Mouse (Mus musculus) left cerebral cortex, adult 2 months (tissue): ENCODE results near the gene M6pr. TPM values are rescaled to one million over a fixed set of nuclear protein-coding genes. Genes with fewer than 3 reads are reported as not detected.

Source experiments
- DNase-seq, 2 experiments: peaks; one replicate each; pipeline ENCODE4 v3.0.0; 2021 to 2022; ENCODE audit warnings: low spot score in 2 of 2, mixed read lengths in 1 of 2; ENCODE audit errors: extremely low spot score in 1 of 2
- H3K27ac ChIP-seq: fragments of 200-600 bp; 2 replicates; pipeline ENCODE4 v1.8.1; 2022
- H3K4me3 ChIP-seq: fragments of 200-600 bp; 2 replicates; pipeline ENCODE4 v1.8.1; 2022
- CTCF ChIP-seq: fragments of 200-600 bp; IDR thresholded peaks from 2 replicates; pipeline ENCODE4 v1.8.1; 2022; ENCODE audit warnings: antibody characterized with exemption, mild to moderate bottlenecking, moderate library complexity
- intact Hi-C: fragments of 180-260 bp; cut with DNase I; formaldehyde crosslinking; loops from one replicate; pipeline ENCODE4 v1.15.1; 2025
- total RNA-seq, 2 experiments: library from RNA; stranded (reverse); gene quantifications; 2 replicates each; pipeline ENCODE4 v1.2.3; 2021

Gene M6pr
- total RNA-seq, 2 experiments from 2014 or later = 69.5 TPM

DNA sequence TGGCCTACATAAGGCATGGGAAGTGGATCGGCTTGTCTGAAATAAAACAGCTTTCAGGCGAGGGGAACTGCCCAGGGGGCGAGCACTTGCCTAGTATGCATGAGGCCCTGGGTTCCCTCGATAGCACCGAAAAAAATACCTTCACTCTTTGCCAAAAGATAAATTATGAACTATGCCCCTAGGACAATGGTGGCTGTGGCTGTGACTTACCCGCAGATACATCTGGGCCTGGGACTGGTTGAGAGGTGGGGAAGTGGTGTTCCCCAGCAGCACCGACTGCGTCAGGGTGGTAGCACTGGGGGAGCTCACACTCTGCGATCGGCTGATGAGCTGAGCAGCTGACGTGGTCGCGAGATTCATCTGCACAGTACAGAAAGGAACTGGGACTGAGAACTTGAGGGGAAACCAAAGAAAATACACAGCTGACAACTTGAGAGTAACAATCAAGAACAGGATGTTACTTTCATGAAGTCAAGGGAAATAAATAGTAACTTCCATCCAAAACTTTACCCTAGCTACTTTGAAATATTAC lies 24.6 kb downstream of the M6pr start:
- Histone ChIP-seq H3K27ac (no peak overlapping the region), H3K4me3 (no peak overlapping the region)
- intact Hi-C loops = loop anchor here (5.0 kb wide), 1 partner anchor 164 kb away; the partner anchor contains the start of gene Rimklb
- DNase-seq = no peak
- no peak for TF ChIP-seq CTCF

DNA sequence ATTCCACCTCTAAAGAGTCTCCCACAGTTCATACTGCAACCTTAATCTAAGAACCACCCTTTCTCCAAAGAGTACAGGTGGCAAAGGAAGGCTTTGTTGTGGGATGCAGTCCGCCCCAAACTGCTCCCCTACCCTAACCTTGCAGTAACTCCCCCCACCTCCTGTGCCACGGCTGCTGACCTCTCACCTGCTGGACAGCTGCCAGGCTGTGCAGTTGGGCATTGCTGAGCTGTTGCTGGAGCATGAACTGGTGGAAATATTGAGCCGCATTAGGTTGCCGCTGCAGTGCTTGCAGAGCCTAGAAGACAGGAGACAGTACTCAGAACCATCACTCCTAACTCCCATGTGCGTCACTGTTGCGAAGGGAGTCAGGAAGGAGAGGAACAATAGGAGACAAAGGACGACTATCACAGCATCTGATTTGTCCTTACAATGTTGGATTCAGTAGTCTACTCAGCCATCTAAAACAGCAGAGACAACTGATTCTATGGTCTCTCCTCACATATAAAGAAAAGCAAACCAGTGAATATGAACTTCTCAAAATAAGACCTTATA lies 26.3 kb downstream of the M6pr start:
- DNase-seq = no peak
- Histone ChIP-seq H3K27ac (0 out of 2 replicates have a peak overlapping the region, but pooled peaks have one; percentile 40), H3K4me3 (no peak overlapping the region)
- TF ChIP-seq CTCF = no peak
- intact Hi-C loops = loop anchor here (5.0 kb wide), 1 partner anchor 162 kb away; the partner anchor contains the start of gene Rimklb

DNA sequence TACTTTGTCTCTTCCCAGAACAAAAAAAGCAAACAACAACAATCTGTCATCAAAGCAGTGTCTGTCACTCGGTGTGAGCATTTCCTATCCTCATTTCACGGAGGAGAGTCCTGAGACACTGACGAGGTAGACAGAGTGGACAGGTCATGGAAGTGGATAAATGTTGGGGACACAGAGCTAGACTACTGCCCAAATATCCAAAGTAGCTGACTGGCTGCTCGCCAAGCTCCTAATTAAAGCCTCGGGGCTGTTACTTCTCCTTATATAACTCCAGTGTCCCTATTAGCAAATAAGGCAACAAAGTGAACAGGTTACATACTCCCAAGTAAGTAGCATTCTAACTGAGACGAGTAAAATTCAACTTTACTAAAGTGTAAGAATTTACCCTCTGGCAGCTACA lies 29.0 kb downstream of the M6pr start:
- H3K27ac ChIP-seq = no peak overlapping the region
- DNase-seq = no peak
- TF ChIP-seq CTCF = no peak
- intact Hi-C loops = no loop called here
- no peak overlapping the region for H3K4me3 ChIP-seq

DNA sequence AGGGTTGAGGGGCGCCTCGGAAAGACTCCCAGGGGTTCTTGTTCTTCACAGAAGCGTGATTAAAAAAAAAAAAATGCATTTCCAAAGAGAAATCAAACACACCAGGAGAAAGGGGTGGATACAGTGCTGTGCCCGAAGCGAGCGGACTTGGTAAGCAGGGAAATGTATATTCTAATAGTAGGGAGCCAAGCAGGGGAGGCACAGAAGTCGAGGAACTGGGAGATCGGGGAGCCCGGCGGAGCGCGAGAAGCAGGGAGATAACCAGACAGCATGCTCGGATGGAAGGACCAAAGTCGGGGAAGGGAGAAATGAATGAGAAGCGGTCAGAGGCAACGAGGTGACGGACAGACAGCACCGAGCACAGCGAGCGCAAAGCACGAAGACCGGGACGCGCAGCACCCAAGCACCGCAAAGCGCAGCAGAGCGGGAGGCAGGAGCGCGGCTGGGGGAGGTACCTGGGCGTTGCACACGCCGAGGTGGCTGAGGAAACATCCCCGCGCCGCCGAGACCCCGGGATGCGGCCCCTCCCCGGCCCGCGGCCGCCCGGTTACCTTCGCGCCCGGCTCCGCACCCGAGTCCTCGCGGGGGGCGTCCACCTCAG lies 30.6 kb downstream of the M6pr start:
- peak overlapping the region; percentile 89 for H3K27ac ChIP-seq
- DNase-seq = peak; percentile 71 to 76
- intact Hi-C loops = loop anchor here (1.0 kb wide), 2 partner anchors 31 to 53 kb away; partner anchors contain the start of gene M6pr

DNA sequence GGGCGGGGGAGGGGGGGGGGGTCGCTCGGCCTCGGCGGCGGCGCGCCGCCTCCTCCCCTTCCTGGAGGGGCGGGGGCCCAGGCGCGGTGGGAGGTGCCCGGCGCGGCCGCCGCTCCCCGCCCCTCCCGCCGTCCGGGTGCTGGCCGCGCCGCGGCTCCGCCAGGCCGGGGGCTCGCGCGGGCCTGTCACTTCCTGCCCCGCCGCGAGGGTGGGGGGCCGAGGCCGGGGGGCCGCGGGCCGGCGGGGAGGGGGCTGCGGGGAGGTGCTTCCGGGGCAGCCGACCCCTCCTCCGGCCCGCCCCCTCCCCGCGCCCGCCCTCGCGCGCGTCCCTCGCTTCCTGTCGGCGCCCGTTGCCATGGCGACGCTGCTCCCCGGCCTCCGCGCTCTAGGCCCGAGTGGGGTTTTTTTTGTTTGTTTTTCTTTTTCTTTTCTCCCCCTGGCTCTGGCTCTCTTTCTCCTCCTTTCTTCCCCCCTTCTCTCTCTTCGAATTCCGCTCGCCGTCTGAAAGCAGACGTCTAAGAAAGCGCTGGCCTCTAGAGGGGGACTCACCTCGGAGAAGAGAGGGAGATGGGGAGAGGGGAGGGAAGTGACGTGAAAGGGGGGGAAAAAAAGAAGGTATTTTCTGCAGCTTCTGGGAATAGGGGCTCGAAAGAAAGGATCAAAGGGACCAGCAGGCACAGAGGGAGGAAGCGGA lies 31.3 kb downstream of the M6pr start:
- peak overlapping the region; percentile 89 for H3K27ac ChIP-seq
- intact Hi-C loops = loop anchor here (1.0 kb wide), 2 partner anchors 31 to 53 kb away; partner anchors contain the start of gene M6pr

More for the DNA sequence above, 30.6 kb downstream of the M6pr start:
- peak overlapping the region; percentile 86 for H3K4me3 ChIP-seq
- TF ChIP-seq CTCF = no peak

DNA sequence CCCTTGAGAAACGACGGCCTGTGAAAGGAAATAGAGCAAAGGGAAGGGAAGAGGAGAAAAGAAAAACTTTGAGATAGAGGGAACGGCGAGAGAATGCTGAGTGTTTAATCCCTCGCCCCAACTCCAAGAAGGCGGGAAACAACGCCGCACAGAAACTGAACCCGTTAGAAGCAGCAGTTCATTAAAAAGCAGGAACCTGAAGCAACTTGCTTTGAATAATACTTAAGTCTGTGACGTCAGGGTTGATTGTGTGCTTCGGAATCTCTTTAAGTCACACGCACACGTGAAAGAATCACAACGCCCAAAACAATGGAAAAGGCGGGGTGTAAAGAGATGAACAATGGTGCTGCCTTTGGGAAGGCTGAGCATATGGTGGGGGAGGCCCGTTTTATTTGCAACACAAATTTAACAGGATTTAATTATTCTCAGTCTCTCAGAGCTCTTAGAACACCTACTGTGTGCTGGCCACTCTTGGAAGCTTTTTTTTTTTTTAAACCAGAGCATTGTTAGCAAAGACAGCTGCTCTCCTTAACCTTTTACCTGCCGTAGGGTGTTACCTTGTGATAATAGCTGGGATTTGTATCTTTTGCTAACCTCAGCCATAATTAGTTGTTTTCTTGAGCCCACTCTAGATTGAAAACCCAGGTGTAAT lies 32.0 kb downstream of the M6pr start, which contains the start of gene Phc1:
Gene Phc1, minus strand, starts transcription at position 213 of the 652 bp plus-strand sequence.
- no peak for TF ChIP-seq CTCF
- peak within 1 kb of the TSS; percentile 86 for H3K4me3 ChIP-seq
- peak within 1 kb of the TSS; percentile 89 for H3K27ac ChIP-seq
- no peak for DNase-seq
- intact Hi-C loops = no loop called here

More for the DNA sequence above, 31.3 kb downstream of the M6pr start:
- peak; percentile 80 to 85 for DNase-seq
- H3K4me3 ChIP-seq = peak overlapping the region; percentile 86
- peak; percentile 4; the same call in 1 of the 2 replicates for TF ChIP-seq CTCF

DNA sequence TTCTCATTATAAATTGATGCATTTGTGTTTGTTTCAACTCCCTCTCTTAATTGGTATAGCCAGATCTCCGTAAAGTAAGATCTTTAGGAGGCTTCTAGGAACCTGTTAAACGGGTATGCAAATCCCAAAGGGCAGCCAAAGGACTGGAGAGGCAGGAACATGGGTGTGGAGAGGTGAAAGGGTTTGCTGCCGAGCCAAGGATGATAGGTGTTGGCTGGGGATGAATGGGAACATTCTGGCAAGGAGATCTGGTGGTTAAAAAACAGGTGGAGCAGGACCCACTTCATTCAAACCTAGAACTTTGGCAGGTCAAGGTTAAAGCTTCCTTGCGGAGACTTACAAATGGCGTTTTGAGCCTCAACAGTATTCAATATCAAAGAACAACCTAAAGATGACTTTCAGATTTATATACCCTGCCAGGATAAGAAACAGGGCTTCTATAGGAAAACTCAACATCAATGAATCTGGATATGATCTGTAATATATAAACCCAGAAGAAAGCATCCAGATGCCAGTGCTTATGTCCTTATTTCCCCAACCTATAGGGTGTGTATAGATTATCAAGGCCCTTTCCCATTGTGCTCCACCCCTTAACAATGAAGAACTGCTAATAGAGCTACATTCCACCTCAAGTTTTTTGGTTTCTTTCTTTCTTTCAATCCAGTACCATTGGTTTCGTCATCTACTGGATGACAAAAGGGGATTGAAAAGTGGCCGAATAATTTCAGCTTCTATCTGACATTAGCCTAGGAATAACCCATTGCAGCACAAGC lies 32.7 kb downstream of the M6pr start:
- intact Hi-C loops = no loop called here
- H3K27ac ChIP-seq = no peak overlapping the region
- TF ChIP-seq CTCF = no peak
- no peak overlapping the region for H3K4me3 ChIP-seq
- no peak for DNase-seq

DNA sequence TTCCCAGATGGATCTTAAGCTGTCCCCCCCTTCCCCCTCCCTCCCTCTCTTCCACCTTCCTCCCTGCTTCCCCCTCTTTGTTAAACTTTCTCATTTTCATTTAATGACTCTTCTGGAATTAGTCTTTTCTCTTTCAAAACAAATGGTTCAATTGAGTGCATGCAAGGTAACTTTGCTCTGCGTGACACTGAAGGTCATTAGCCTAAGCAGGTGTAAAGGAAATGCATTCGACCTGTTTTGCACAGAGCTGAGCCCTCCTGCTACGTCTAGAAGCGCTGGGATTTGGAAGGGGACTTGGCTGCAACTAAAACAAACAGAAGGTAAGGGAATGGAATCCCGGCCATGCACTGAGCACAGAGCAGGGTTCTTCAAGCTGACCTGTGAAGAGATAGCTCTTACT lies 33.6 kb downstream of the M6pr start:
- no peak for DNase-seq
- no peak for TF ChIP-seq CTCF
- intact Hi-C loops = no loop called here
- no peak overlapping the region for H3K27ac ChIP-seq
- no peak overlapping the region for H3K4me3 ChIP-seq

DNA sequence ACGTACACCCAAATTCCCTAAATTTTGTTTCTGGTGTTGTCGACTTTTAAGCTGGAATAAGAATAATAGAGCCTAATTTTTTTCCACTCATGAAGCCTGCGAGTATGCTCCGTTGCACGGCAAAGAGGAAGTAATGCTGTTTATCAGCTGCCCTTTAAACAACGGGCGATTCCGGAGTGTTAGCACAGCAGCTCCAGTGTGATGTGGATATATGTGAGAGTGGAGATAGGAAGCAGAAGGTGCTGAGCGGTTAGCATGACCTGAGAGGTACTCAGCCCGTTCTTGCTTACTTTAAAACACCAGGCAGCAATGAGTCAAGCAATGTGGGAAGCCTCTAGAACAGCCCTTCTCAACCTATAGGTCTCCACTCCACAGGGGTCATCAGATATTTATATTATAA lies 35.2 kb downstream of the M6pr start:
- intact Hi-C loops = no loop called here
- no peak for TF ChIP-seq CTCF
- no peak for DNase-seq
- H3K4me3 ChIP-seq = no peak overlapping the region
- H3K27ac ChIP-seq = no peak overlapping the region

DNA sequence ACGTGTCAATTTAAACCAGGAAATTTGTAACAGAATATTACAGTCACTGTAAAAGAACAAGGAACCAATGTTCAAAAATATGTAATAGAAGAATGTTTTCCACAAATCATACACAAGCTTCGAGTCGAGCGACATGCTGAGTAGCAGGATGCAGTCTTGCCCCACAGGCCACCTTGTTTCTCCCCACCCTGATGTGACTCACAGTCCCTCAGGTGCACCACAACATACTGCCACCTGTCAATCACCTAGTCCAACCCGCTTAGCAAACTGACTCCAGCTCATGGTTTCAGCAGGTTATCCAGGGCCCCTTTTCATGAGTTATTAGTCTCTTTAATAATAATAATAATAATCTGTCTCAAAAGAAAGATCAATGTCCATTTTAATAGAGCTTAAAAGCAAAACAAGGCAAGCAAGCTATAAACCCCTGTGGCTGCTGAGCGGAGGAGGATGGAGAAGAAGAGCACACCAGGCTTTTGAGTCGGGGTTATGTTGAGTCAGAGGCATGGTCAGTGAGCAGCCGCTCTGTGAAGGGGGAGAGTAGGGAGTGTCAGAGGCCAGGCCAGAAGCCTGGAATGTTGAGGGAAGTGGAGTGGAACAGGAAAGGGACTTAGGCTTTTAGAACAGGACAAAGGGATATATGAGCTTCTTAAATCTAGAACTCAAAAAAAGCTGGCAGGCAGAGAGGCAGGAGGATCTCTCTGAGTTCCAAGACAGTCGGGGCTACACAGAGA lies 36.0 kb downstream of the M6pr start:
- no peak for TF ChIP-seq CTCF
- Histone ChIP-seq H3K27ac (no peak overlapping the region), H3K4me3 (no peak overlapping the region)
- intact Hi-C loops = no loop called here
- no peak for DNase-seq
